Mouse (Mus musculus) forebrain, embryonic 14.5 days (tissue): ENCODE data around the gene Fgfr2. TPM values are rescaled to one million over a fixed set of nuclear protein-coding genes. Genes with fewer than 3 reads are reported as not detected.

ENCODE experiments used
- ATAC-seq: fragments of 200-750 bp; cut with Nextera tagmentation; 2 replicates; pipeline ENCODE4 v1.8.0; 2017; ENCODE audit warnings: mild to moderate bottlenecking, moderate library complexity
- DNase-seq: peaks from one replicate; pipeline ENCODE4 v3.0.0-alpha.2; 2015; ENCODE audit warnings: low spot score
- H3K27ac ChIP-seq: fragments of 300-500 bp; sonication (generic); 2 replicates; pipeline ENCODE4 v1.5.1; 2014; ENCODE audit warnings: low read depth, mild to moderate bottlenecking, control low read depth, low read length, moderate library complexity
- H3K27me3 ChIP-seq: fragments of 300-500 bp; sonication (generic); replicated peaks from 2 replicates; pipeline ENCODE4 v1.6.1; 2014; ENCODE audit warnings: low read length, control low read depth, mixed read lengths; ENCODE audit not compliant: control insufficient read depth, insufficient read depth
- H3K36me3 ChIP-seq: fragments of 300-500 bp; sonication (generic); 2 replicates; pipeline ENCODE4 v1.6.1; 2014; ENCODE audit warnings: low read length, control low read depth; ENCODE audit not compliant: control insufficient read depth, insufficient read depth
- H3K4me1 ChIP-seq: fragments of 300-500 bp; sonication (generic); 2 replicates; pipeline ENCODE4 v1.6.1; 2014; ENCODE audit warnings: antibody characterized with exemption, low read length, control low read depth; ENCODE audit not compliant: control insufficient read depth, insufficient read depth
- H3K4me2 ChIP-seq: fragments of 300-500 bp; sonication (generic); 2 replicates; pipeline ENCODE4 v1.6.1; 2014; ENCODE audit warnings: mild to moderate bottlenecking, control low read depth, low read length
- H3K4me3 ChIP-seq: fragments of 300-500 bp; sonication (generic); 2 replicates; pipeline ENCODE4 v1.5.1; 2014; ENCODE audit warnings: low read depth, low read length, control low read depth
- H3K9ac ChIP-seq: fragments of 300-500 bp; sonication (generic); 2 replicates; pipeline ENCODE4 v1.6.1; 2014; ENCODE audit warnings: mild to moderate bottlenecking, low read length, control low read depth, moderate library complexity
- H3K9me3 ChIP-seq: fragments of 300-500 bp; sonication (generic); replicated peaks from 2 replicates; pipeline ENCODE4 v1.6.1; 2016; ENCODE audit warnings: low read length, control low read depth, mixed read lengths; ENCODE audit not compliant: control insufficient read depth
- WGBS: fragments of 180-500 bp; shearing (Covaris S2); extraction: QIAGEN DNeasy Blood & Tissue Kit; methylation state at CpG from one replicate; pipeline ENCODE4 v1.1.7; 2014; 5-methylcytosine and 5-hydroxymethylcytosine counted together
- polyA plus RNA-seq: library from polyadenylated mRNA; unstranded; fragments of >200 nt; fragmentation: Nextera tagmentation; extraction: Ambion mirVana; gene quantifications from 2 replicates; pipeline ENCODE4 v1.2.1, GENCODE M21; 2014

Fgfr2 gene
- polyA plus RNA-seq, 1 experiment from 2014 or later = 35.9 TPM

- Histone ChIP-seq H3K4me2 (peak overlapping the region; percentile 79; the same call in 1 of the 2 replicates), H3K4me3 (0 out of 2 replicates have a peak overlapping the region, but pooled peaks have one; percentile 68), H3K9ac (no peak overlapping the region), H3K27ac (no peak overlapping the region; the same call in 1 of the 2 replicates), H3K9me3 (no peaks in the 10 kb centered on the region), H3K36me3 (no peaks in the 10 kb centered on the region), H3K27me3 (no peaks in the 10 kb centered on the region), H3K4me1 (peaks cover 25% of the 10 kb centered on the region)
- WGBS = 31% methylated on average over 5 of the region's 5 CpGs
- DNase-seq (peak; percentile 59), ATAC-seq (no peak)
Measured at GRCm38 (mm10) chr7:130267099-130267498, 2856.1 kb downstream of the Fgfr2 start.

GRCm38 (mm10) chr7:130266166-130266490 is 2857.0 kb downstream of the Fgfr2 start:
- Histone ChIP-seq H3K4me2 (peak overlapping the region; percentile 79), H3K4me1 (peaks cover 35% of the 10 kb centered on the region), H3K27ac (peak overlapping the region; percentile 87), H3K27me3 (no peaks in the 10 kb centered on the region), H3K9me3 (no peaks in the 10 kb centered on the region), H3K36me3 (peaks cover 7% of the 10 kb centered on the region; the same call in 1 of the 2 replicates), H3K9ac (peak overlapping the region; percentile 84), H3K4me3 (peak overlapping the region; percentile 68)
- DNase-seq (peak; percentile 87), ATAC-seq (peak; percentile 59)
- under 1% methylated on average over 41 of the region's 52 CpGs for WGBS

- peaks cover 7% of the 10 kb centered on the region; the same call in 1 of the 2 replicates for H3K36me3 ChIP-seq
- ATAC-seq (peak; percentile 13), DNase-seq (peak; percentile 67)
- peaks cover 41% of the 10 kb centered on the region for H3K4me1 ChIP-seq
- no peaks in the 10 kb centered on the region for H3K27me3 ChIP-seq
- peak overlapping the region; percentile 84 for H3K9ac ChIP-seq
- peak overlapping the region; percentile 79 for H3K4me2 ChIP-seq
- peak overlapping the region; percentile 68 for H3K4me3 ChIP-seq
- peak overlapping the region; percentile 87 for H3K27ac ChIP-seq
- WGBS = under 1% methylated on average over 56 of the region's 58 CpGs
- H3K9me3 ChIP-seq = no peaks in the 10 kb centered on the region
Measured at GRCm38 (mm10) chr7:130265319-130266165, 2857.6 kb downstream of the Fgfr2 start.

- Histone ChIP-seq H3K4me3 (peak overlapping the region; percentile 68), H3K4me1 (peaks cover 46% of the 10 kb centered on the region), H3K27ac (peak overlapping the region; percentile 87), H3K4me2 (peak overlapping the region; percentile 79), H3K27me3 (no peaks in the 10 kb centered on the region), H3K36me3 (peaks cover 7% of the 10 kb centered on the region; the same call in 1 of the 2 replicates), H3K9me3 (no peaks in the 10 kb centered on the region), H3K9ac (peak overlapping the region; percentile 84)
- DNase-seq (peak; percentile 93), ATAC-seq (peak; percentile 22)
- under 1% methylated on average over 41 of the region's 41 CpGs for WGBS
Measured at GRCm38 (mm10) chr7:130264616-130265318, 2858.4 kb downstream of the Fgfr2 start.

- DNase-seq = peak; percentile 53
- Histone ChIP-seq H3K27ac (peak overlapping the region; percentile 87; the same call in 1 of the 2 replicates), H3K4me3 (peak overlapping the region; percentile 68), H3K9me3 (no peaks in the 10 kb centered on the region), H3K36me3 (peaks cover 7% of the 10 kb centered on the region; the same call in 1 of the 2 replicates), H3K9ac (peak overlapping the region; percentile 84), H3K27me3 (no peaks in the 10 kb centered on the region), H3K4me2 (peak overlapping the region; percentile 79), H3K4me1 (peaks cover 53% of the 10 kb centered on the region)
- no peak for ATAC-seq
- under 1% methylated on average over 20 of the region's 20 CpGs for WGBS
Measured at GRCm38 (mm10) chr7:130263799-130264351, 2859.3 kb downstream of the Fgfr2 start.

- Histone ChIP-seq H3K4me3 (peak overlapping the region; percentile 68), H3K4me2 (peak overlapping the region; percentile 79), H3K27ac (peak overlapping the region; percentile 45; the same call in 1 of the 2 replicates), H3K9ac (peak overlapping the region; percentile 84), H3K27me3 (no peaks in the 10 kb centered on the region), H3K36me3 (peaks cover 7% of the 10 kb centered on the region; the same call in 1 of the 2 replicates), H3K9me3 (no peaks in the 10 kb centered on the region), H3K4me1 (peaks cover 60% of the 10 kb centered on the region)
- ATAC-seq = no peak
- no peak for DNase-seq
- WGBS = 14% methylated on average over 4 of the region's 4 CpGs
Measured at GRCm38 (mm10) chr7:130263233-130263594, 2859.9 kb downstream of the Fgfr2 start.

GRCm38 (mm10) chr7:130262528-130263232 is 2860.5 kb downstream of the Fgfr2 start:
- peak; percentile 64 for DNase-seq
- WGBS = 10% methylated on average over 17 of the region's 17 CpGs

More at GRCm38 (mm10) chr7:130262528-130263232, 2860.5 kb downstream of the Fgfr2 start:
- peak overlapping the region; percentile 68 for H3K4me3 ChIP-seq
- peak overlapping the region; percentile 84 for H3K9ac ChIP-seq
- H3K4me2 ChIP-seq = peak overlapping the region; percentile 79
- no peaks in the 10 kb centered on the region for H3K27me3 ChIP-seq
- no peaks in the 10 kb centered on the region for H3K9me3 ChIP-seq
- H3K27ac ChIP-seq = peak overlapping the region; percentile 45
- peaks cover 7% of the 10 kb centered on the region; the same call in 1 of the 2 replicates for H3K36me3 ChIP-seq
- ATAC-seq = no peak
- peaks cover 64% of the 10 kb centered on the region for H3K4me1 ChIP-seq
